Mouse (Mus musculus): Measurements from ENCODE around the gene Hspg2. TPM values are rescaled to one million over a fixed set of nuclear protein-coding genes. Genes with fewer than 3 reads are reported as not detected.

Hspg2 gene
- polyA plus RNA-seq, 1 experiment from 2014 or later = 39.6 TPM

- Histone ChIP-seq H3K9ac (replicated peaks; ENCODE audit: low read length) (no peak overlapping the region), H3K27me3 (ENCODE audit: insufficient read depth, low read length) (no peaks in the 10 kb centered on the region), H3K36me3 (ENCODE audit: insufficient read depth, low read length) (no peaks in the 10 kb centered on the region), H3K9me3 (ENCODE audit: low read length) (no peaks in the 10 kb centered on the region), H3K4me2 (replicated peaks; ENCODE audit: low read depth, low read length) (no peak overlapping the region), H3K4me1 (ENCODE audit: insufficient read depth, low read length) (peaks cover 11% of the 10 kb centered on the region; the same call in 1 of the 2 replicates), H3K4me3 (ENCODE audit: low read length) (no peak overlapping the region), H3K27ac (ENCODE audit: low read length) (no peak overlapping the region)
- WGBS = 54% methylated on average over 5 of the region's 5 CpGs
- ATAC-seq (ENCODE audit: low FRiP score, low TSS enrichment) = no peak
Observed at GRCm38 (mm10) chr4:137458861-137459260, 9.7 kb upstream of the Hspg2 start.

- no peaks in the 10 kb centered on the region for H3K9me3 ChIP-seq (ENCODE audit: low read length)
- H3K9ac ChIP-seq (replicated peaks; ENCODE audit: low read length) = no peak overlapping the region
- no peak for ATAC-seq (ENCODE audit: low FRiP score, low TSS enrichment)
- H3K36me3 ChIP-seq (ENCODE audit: insufficient read depth, low read length) = no peaks in the 10 kb centered on the region
- H3K27ac ChIP-seq (ENCODE audit: low read length) = peak overlapping the region; percentile 59
- H3K4me2 ChIP-seq (replicated peaks; ENCODE audit: low read depth, low read length) = no peak overlapping the region
- H3K4me3 ChIP-seq (ENCODE audit: low read length) = no peak overlapping the region
- no peaks in the 10 kb centered on the region for H3K27me3 ChIP-seq (ENCODE audit: insufficient read depth, low read length)
- peaks cover 20% of the 10 kb centered on the region for H3K4me1 ChIP-seq (ENCODE audit: insufficient read depth, low read length)
- WGBS = 59% methylated on average over 14 of the region's 14 CpGs
Observed at GRCm38 (mm10) chr4:137460676-137461075, 7.9 kb upstream of the Hspg2 start.

- H3K4me3 ChIP-seq (ENCODE audit: low read length) = no peak overlapping the region
- ATAC-seq (ENCODE audit: low FRiP score, low TSS enrichment) = no peak
- H3K36me3 ChIP-seq (ENCODE audit: insufficient read depth, low read length) = no peaks in the 10 kb centered on the region
- H3K27me3 ChIP-seq (ENCODE audit: insufficient read depth, low read length) = no peaks in the 10 kb centered on the region
- no peaks in the 10 kb centered on the region for H3K9me3 ChIP-seq (ENCODE audit: low read length)
- H3K4me2 ChIP-seq (replicated peaks; ENCODE audit: low read depth, low read length) = no peak overlapping the region
- no peak overlapping the region for H3K9ac ChIP-seq (replicated peaks; ENCODE audit: low read length)
- H3K27ac ChIP-seq (ENCODE audit: low read length) = peak overlapping the region; percentile 59
- H3K4me1 ChIP-seq (ENCODE audit: insufficient read depth, low read length) = peaks cover 20% of the 10 kb centered on the region
- 68% methylated on average over 4 of the region's 4 CpGs for WGBS
Observed at GRCm38 (mm10) chr4:137461217-137461616, 7.4 kb upstream of the Hspg2 start.

GRCm38 (mm10) chr4:137461981-137462690 lies 6.4 kb upstream of the Hspg2 start:
- Histone ChIP-seq H3K4me1 (ENCODE audit: insufficient read depth, low read length) (peaks cover 20% of the 10 kb centered on the region), H3K27ac (ENCODE audit: low read length) (no peak overlapping the region), H3K9me3 (ENCODE audit: low read length) (no peaks in the 10 kb centered on the region), H3K9ac (replicated peaks; ENCODE audit: low read length) (no peak overlapping the region), H3K4me2 (replicated peaks; ENCODE audit: low read depth, low read length) (no peak overlapping the region), H3K27me3 (ENCODE audit: insufficient read depth, low read length) (no peaks in the 10 kb centered on the region), H3K4me3 (ENCODE audit: low read length) (no peak overlapping the region), H3K36me3 (ENCODE audit: insufficient read depth, low read length) (no peaks in the 10 kb centered on the region)
- 71% methylated on average over 16 of the region's 16 CpGs for WGBS
- ATAC-seq (ENCODE audit: low FRiP score, low TSS enrichment) = no peak

GRCm38 (mm10) chr4:137465125-137465787 lies 3.3 kb upstream of the Hspg2 start:
- no peak for ATAC-seq (ENCODE audit: low FRiP score, low TSS enrichment)
- Histone ChIP-seq H3K9me3 (ENCODE audit: low read length) (no peaks in the 10 kb centered on the region), H3K4me3 (ENCODE audit: low read length) (no peak overlapping the region), H3K27ac (ENCODE audit: low read length) (peak overlapping the region; percentile 61; the same call in 1 of the 2 replicates), H3K4me1 (ENCODE audit: insufficient read depth, low read length) (peaks cover 38% of the 10 kb centered on the region), H3K27me3 (ENCODE audit: insufficient read depth, low read length) (no peaks in the 10 kb centered on the region), H3K36me3 (ENCODE audit: insufficient read depth, low read length) (no peaks in the 10 kb centered on the region), H3K9ac (replicated peaks; ENCODE audit: low read length) (peak overlapping the region; percentile 45), H3K4me2 (replicated peaks; ENCODE audit: low read depth, low read length) (no peak overlapping the region)
- 58% methylated on average over 13 of the region's 13 CpGs for WGBS

- 76% methylated on average over 4 of the region's 4 CpGs for WGBS
- H3K4me1 ChIP-seq (ENCODE audit: insufficient read depth, low read length) = peaks cover 47% of the 10 kb centered on the region
- no peaks in the 10 kb centered on the region for H3K36me3 ChIP-seq (ENCODE audit: insufficient read depth, low read length)
- no peak overlapping the region for H3K4me3 ChIP-seq (ENCODE audit: low read length)
- H3K4me2 ChIP-seq (replicated peaks; ENCODE audit: low read depth, low read length) = no peak overlapping the region
- H3K27me3 ChIP-seq (ENCODE audit: insufficient read depth, low read length) = no peaks in the 10 kb centered on the region
- H3K9ac ChIP-seq (replicated peaks; ENCODE audit: low read length) = no peak overlapping the region
- ATAC-seq (ENCODE audit: low FRiP score, low TSS enrichment) = no peak
- H3K9me3 ChIP-seq (ENCODE audit: low read length) = no peaks in the 10 kb centered on the region
- H3K27ac ChIP-seq (ENCODE audit: low read length) = no peak overlapping the region; the same call in 1 of the 2 replicates
Observed at GRCm38 (mm10) chr4:137466991-137467390, 1.6 kb upstream of the Hspg2 start.

- Histone ChIP-seq H3K9me3 (ENCODE audit: low read length) (no peaks in the 10 kb centered on the region), H3K4me2 (replicated peaks; ENCODE audit: low read depth, low read length) (no peak overlapping the region), H3K27ac (ENCODE audit: low read length) (peak overlapping the region; percentile 52; the same call in 1 of the 2 replicates), H3K27me3 (ENCODE audit: insufficient read depth, low read length) (no peaks in the 10 kb centered on the region), H3K4me1 (ENCODE audit: insufficient read depth, low read length) (peaks cover 53% of the 10 kb centered on the region), H3K36me3 (ENCODE audit: insufficient read depth, low read length) (no peaks in the 10 kb centered on the region), H3K4me3 (ENCODE audit: low read length) (no peak overlapping the region), H3K9ac (replicated peaks; ENCODE audit: low read length) (no peak overlapping the region)
- no peak for ATAC-seq (ENCODE audit: low FRiP score, low TSS enrichment)
- WGBS = 84% methylated on average over 2 of the region's 2 CpGs
Observed at GRCm38 (mm10) chr4:137467525-137467924, 1.0 kb upstream of the Hspg2 start.

- Histone ChIP-seq H3K27me3 (ENCODE audit: insufficient read depth, low read length) (no peaks in the 10 kb centered on the region), H3K4me1 (ENCODE audit: insufficient read depth, low read length) (peaks cover 70% of the 10 kb centered on the region)
- ATAC-seq (ENCODE audit: low FRiP score, low TSS enrichment) = peak; percentile 5; the same call in 1 of the 2 replicates
Observed at GRCm38 (mm10) chr4:137469081-137469844, 694 bp downstream of the Hspg2 start.

GRCm38 (mm10) chr4:137469845-137470692 lies 1.5 kb downstream of the Hspg2 start:
- 0 out of 2 replicates have a peak, but pooled peaks have one; percentile 7 for ATAC-seq (ENCODE audit: low FRiP score, low TSS enrichment)
- H3K9ac ChIP-seq (replicated peaks; ENCODE audit: low read length) = peak overlapping the region; percentile 84
- 20% methylated on average over 15 of the region's 15 CpGs for WGBS
- H3K4me2 ChIP-seq (replicated peaks; ENCODE audit: low read depth, low read length) = peak overlapping the region; percentile 82
- no peaks in the 10 kb centered on the region for H3K36me3 ChIP-seq (ENCODE audit: insufficient read depth, low read length)
- H3K4me3 ChIP-seq (ENCODE audit: low read length) = peak overlapping the region; percentile 83
- peaks cover 71% of the 10 kb centered on the region for H3K4me1 ChIP-seq (ENCODE audit: insufficient read depth, low read length)
- H3K27me3 ChIP-seq (ENCODE audit: insufficient read depth, low read length) = no peaks in the 10 kb centered on the region
- peak overlapping the region; percentile 87 for H3K27ac ChIP-seq (ENCODE audit: low read length)
- H3K9me3 ChIP-seq (ENCODE audit: low read length) = no peaks in the 10 kb centered on the region

More at GRCm38 (mm10) chr4:137469081-137469844, 694 bp downstream of the Hspg2 start:
- Histone ChIP-seq H3K9me3 (ENCODE audit: low read length) (no peaks in the 10 kb centered on the region), H3K36me3 (ENCODE audit: insufficient read depth, low read length) (no peaks in the 10 kb centered on the region), H3K4me3 (ENCODE audit: low read length) (peak overlapping the region; percentile 83), H3K4me2 (replicated peaks; ENCODE audit: low read depth, low read length) (peak overlapping the region; percentile 82), H3K27ac (ENCODE audit: low read length) (peak overlapping the region; percentile 87), H3K9ac (replicated peaks; ENCODE audit: low read length) (peak overlapping the region; percentile 84)
- 2% methylated on average over 20 of the region's 20 CpGs for WGBS
